Mouse (Mus musculus) G1E (cell line): ENCODE data around the gene Degs2. TPM values are rescaled to one million over a fixed set of nuclear protein-coding genes. Genes with fewer than 3 reads are reported as not detected.

Source experiments
- ATAC-seq: 2 replicates; pipeline ENCODE4 v1.8.0; 2016; ENCODE audit warnings: mild to moderate bottlenecking; ENCODE audit not compliant: insufficient number of reproducible peaks, poor library complexity, low FRiP score, severe bottlenecking; ENCODE audit errors: extremely low read depth
- DNase-seq: peaks from one replicate; pipeline ENCODE4 v3.0.0; 2012; ENCODE audit warnings: low spot score
- H3K27me3 ChIP-seq: 2 replicates; pipeline ENCODE4 v1.6.1; 2012; ENCODE audit warnings: mild to moderate bottlenecking, low read length, inconsistent platforms; ENCODE audit not compliant: insufficient read depth
- H3K36me3 ChIP-seq: replicated peaks from 2 replicates; pipeline ENCODE3; 2012; ENCODE audit warnings: mild to moderate bottlenecking, inconsistent platforms
- H3K4me1 ChIP-seq: 2 replicates; pipeline ENCODE4 v1.6.1; 2012; ENCODE audit warnings: low read depth, low read length, inconsistent platforms, mixed read lengths; ENCODE audit not compliant: insufficient read depth
- H3K4me3 ChIP-seq: 2 replicates; pipeline ENCODE4 v1.5.1; 2012; ENCODE audit warnings: low read depth, mild to moderate bottlenecking, inconsistent platforms, low read length, moderate library complexity, mixed read lengths
- H3K9me3 ChIP-seq: replicated peaks from 2 replicates; pipeline ENCODE4 v1.6.1; 2012; ENCODE audit warnings: inconsistent platforms
- CTCF ChIP-seq: IDR thresholded peaks from 2 replicates; pipeline ENCODE4 v1.5.1; 2012; ENCODE audit warnings: low read depth, low read length, inconsistent platforms, mixed read lengths
- GATA1 ChIP-seq: IDR thresholded peaks from 2 replicates; pipeline ENCODE4 v1.6.1; 2012; ENCODE audit warnings: borderline replicate concordance, low read length, inconsistent platforms, mixed read lengths
- GATA2 ChIP-seq: IDR thresholded peaks from 2 replicates; pipeline ENCODE4 v1.6.1; 2012; ENCODE audit warnings: low read depth, low read length, inconsistent platforms, borderline replicate concordance
- POLR2AphosphoS5 ChIP-seq: IDR thresholded peaks from 2 replicates; pipeline ENCODE4 v1.6.1; 2012; ENCODE audit warnings: low read depth, low read length, inconsistent platforms; ENCODE audit not compliant: insufficient replicate concordance
- TAL1 ChIP-seq: conservative IDR thresholded peaks from 2 replicates; pipeline ENCODE4 v1.6.1; 2012; ENCODE audit warnings: low read depth, low read length, inconsistent platforms, mixed read lengths
- polyA plus RNA-seq: library from polyadenylated mRNA; stranded (reverse); fragments of >175 nt; gene quantifications from 2 replicates; pipeline ENCODE4 v1.2.3, GENCODE M21; 2012
- total RNA-seq, 2 experiments: library from RNA; stranded (forward) in 1 of 2; stranded (reverse) in 1 of 2; fragments of 200-1000 nt in 1 of 2; fragments of >200 nt in 1 of 2; fragmentation: Nextera tagmentation in 1 of 2; gene quantifications; 2 replicates each; pipeline ENCODE4 v1.2.3; 2014 to 2017

Degs2 gene
- total and polyA plus RNA-seq, 3 experiments = not detected

- ATAC-seq (no peak), DNase-seq (no peak)
- H3K4me1 ChIP-seq = no peaks in the 10 kb centered on the region
- H3K36me3 ChIP-seq = no peaks in the 10 kb centered on the region
- H3K27me3 ChIP-seq = peaks cover 6% of the 10 kb centered on the region; the same call in 1 of the 2 replicates
- no peak overlapping the region for H3K4me3 ChIP-seq
- H3K9me3 ChIP-seq = peaks cover 7% of the 10 kb centered on the region
- TF ChIP-seq POLR2AphosphoS5 = no peak
- no peak for TF ChIP-seq CTCF
- TF ChIP-seq GATA2 = no peak
- TF ChIP-seq GATA1 = no peak
- TF ChIP-seq TAL1 = no peak
Measured at GRCm38 (mm10) chr12:108742241-108742640, 40.1 kb upstream of the Degs2 start.

GRCm38 (mm10) chr12:108741472-108741871, 39.4 kb upstream of the Degs2 start:
- Histone ChIP-seq H3K27me3 (peaks cover 6% of the 10 kb centered on the region; the same call in 1 of the 2 replicates), H3K4me3 (no peak overlapping the region), H3K36me3 (no peaks in the 10 kb centered on the region), H3K9me3 (peaks cover 7% of the 10 kb centered on the region), H3K4me1 (no peaks in the 10 kb centered on the region)
- no peak for TF ChIP-seq GATA1
- TF ChIP-seq GATA2 = no peak
- no peak for TF ChIP-seq TAL1
- TF ChIP-seq POLR2AphosphoS5 = no peak
- TF ChIP-seq CTCF = no peak
- DNase-seq (no peak), ATAC-seq (no peak)

GRCm38 (mm10) chr12:108738745-108739144, 36.6 kb upstream of the Degs2 start:
- Histone ChIP-seq H3K27me3 (no peaks in the 10 kb centered on the region), H3K9me3 (peaks cover 4% of the 10 kb centered on the region; the same call in 1 of the 2 replicates), H3K4me3 (no peak overlapping the region), H3K4me1 (no peaks in the 10 kb centered on the region), H3K36me3 (no peaks in the 10 kb centered on the region)
- TF ChIP-seq POLR2AphosphoS5 (no peak), GATA1 (no peak), GATA2 (no peak), CTCF (no peak), TAL1 (no peak)
- DNase-seq (no peak), ATAC-seq (no peak)

- no peak overlapping the region for H3K4me3 ChIP-seq
- H3K27me3 ChIP-seq = no peaks in the 10 kb centered on the region
- peaks cover 4% of the 10 kb centered on the region; the same call in 1 of the 2 replicates for H3K9me3 ChIP-seq
- no peaks in the 10 kb centered on the region for H3K36me3 ChIP-seq
- no peaks in the 10 kb centered on the region for H3K4me1 ChIP-seq
- DNase-seq (no peak), ATAC-seq (no peak)
- TF ChIP-seq TAL1 (no peak), CTCF (no peak), GATA1 (no peak)
Measured at GRCm38 (mm10) chr12:108737838-108738237, 35.7 kb upstream of the Degs2 start.

GRCm38 (mm10) chr12:108734386-108734785, 32.3 kb upstream of the Degs2 start:
- Histone ChIP-seq H3K9me3 (peaks cover 4% of the 10 kb centered on the region; the same call in 1 of the 2 replicates), H3K27me3 (no peaks in the 10 kb centered on the region), H3K4me1 (no peaks in the 10 kb centered on the region), H3K4me3 (no peak overlapping the region), H3K36me3 (no peaks in the 10 kb centered on the region)
- no peak for DNase-seq
- no peak for TF ChIP-seq POLR2AphosphoS5
- TF ChIP-seq TAL1 = no peak
- no peak for TF ChIP-seq CTCF
- TF ChIP-seq GATA1 = no peak
- no peak for TF ChIP-seq GATA2
- no peak for ATAC-seq

GRCm38 (mm10) chr12:108723841-108724240, 21.7 kb upstream of the Degs2 start:
- H3K4me3 ChIP-seq = no peak overlapping the region
- no peaks in the 10 kb centered on the region for H3K27me3 ChIP-seq
- ATAC-seq (no peak), DNase-seq (no peak)
- no peaks in the 10 kb centered on the region for H3K36me3 ChIP-seq
- TF ChIP-seq POLR2AphosphoS5 = no peak
- no peak for TF ChIP-seq CTCF
- TF ChIP-seq GATA1 = no peak
- TF ChIP-seq GATA2 = no peak
- no peak for TF ChIP-seq TAL1
- no peaks in the 10 kb centered on the region for H3K4me1 ChIP-seq
- H3K9me3 ChIP-seq = peaks cover 17% of the 10 kb centered on the region
